Mouse (Mus musculus) hindbrain, embryonic 10.5 days (tissue): Measurements from ENCODE around the gene Pcca. TPM values are rescaled to one million over a fixed set of nuclear protein-coding genes. Genes with fewer than 3 reads are reported as not detected.

Source experiments
- DNase-seq: peaks from one replicate; pipeline ENCODE4 v3.0.0-alpha.2; 2017; ENCODE audit warnings: low spot score
- H3K27ac ChIP-seq: fragments of 300-500 bp; sonication (generic); 2 replicates; pipeline ENCODE4 v1.5.1; 2016; ENCODE audit warnings: mild to moderate bottlenecking, moderate library complexity
- H3K27me3 ChIP-seq: fragments of 300-500 bp; sonication (generic); 2 replicates; pipeline ENCODE4 v1.6.1; 2016; ENCODE audit warnings: mild to moderate bottlenecking; ENCODE audit not compliant: poor library complexity, insufficient read depth, severe bottlenecking
- H3K36me3 ChIP-seq: fragments of 300-500 bp; sonication (generic); 2 replicates; pipeline ENCODE4 v1.6.1; 2016; ENCODE audit warnings: mild to moderate bottlenecking, moderate library complexity
- H3K4me1 ChIP-seq: fragments of 300-500 bp; sonication (generic); replicated peaks from 2 replicates; pipeline ENCODE4 v1.6.1; 2016; ENCODE audit warnings: mild to moderate bottlenecking
- H3K4me3 ChIP-seq: fragments of 300-500 bp; sonication (generic); 2 replicates; pipeline ENCODE4 v1.5.1; 2016; ENCODE audit warnings: mild to moderate bottlenecking, moderate library complexity
- H3K9me3 ChIP-seq: fragments of 300-500 bp; sonication (generic); 2 replicates; pipeline ENCODE4 v1.6.1; 2016; ENCODE audit warnings: mild to moderate bottlenecking, moderate library complexity
- WGBS: fragments of 180-500 bp; shearing (Covaris S2); methylation state at CpG from one replicate; pipeline ENCODE4 v1.1.7; 2016; 5-methylcytosine and 5-hydroxymethylcytosine counted together
- polyA plus RNA-seq: library from polyadenylated mRNA; unstranded; fragments of >200 nt; fragmentation: Nextera tagmentation; extraction: Ambion mirVana; gene quantifications from 2 replicates; pipeline ENCODE4 v1.2.1, GENCODE M21; 2016

Gene Pcca
- polyA plus RNA-seq, 1 experiment from 2014 or later: 25.6 TPM

- WGBS: 69% methylated on average over 2 of the region's 2 CpGs
- no peak for DNase-seq
- Histone ChIP-seq H3K27me3 (no peaks in the 10 kb centered on the region), H3K27ac (no peak overlapping the region), H3K4me3 (no peak overlapping the region), H3K9me3 (no peaks in the 10 kb centered on the region), H3K36me3 (no peaks in the 10 kb centered on the region), H3K4me1 (no peaks in the 10 kb centered on the region)
Measured at GRCm38 (mm10) chr14:122788199-122788598, 254.1 kb downstream of the Pcca start.

- no peak for DNase-seq
- H3K4me1 ChIP-seq: 0 out of 2 replicates have a peak, but pooled peaks cover 4% of the 10 kb centered on the region
Measured at GRCm38 (mm10) chr14:122790111-122790510, 256.0 kb downstream of the Pcca start.

GRCm38 (mm10) chr14:122793368-122793767, 259.2 kb downstream of the Pcca start:
- Histone ChIP-seq H3K27me3 (no peaks in the 10 kb centered on the region), H3K4me3 (no peak overlapping the region), H3K36me3 (no peaks in the 10 kb centered on the region), H3K27ac (no peak overlapping the region), H3K4me1 (0 out of 2 replicates have a peak, but pooled peaks cover 10% of the 10 kb centered on the region), H3K9me3 (no peaks in the 10 kb centered on the region)
- no peak for DNase-seq
- 89% methylated on average over 4 of the region's 4 CpGs for WGBS

More at GRCm38 (mm10) chr14:122790111-122790510, 256.0 kb downstream of the Pcca start:
- H3K27me3 ChIP-seq: no peaks in the 10 kb centered on the region
- WGBS: 82% methylated on average over 7 of the region's 7 CpGs
- H3K9me3 ChIP-seq: no peaks in the 10 kb centered on the region
- no peak overlapping the region for H3K27ac ChIP-seq
- H3K4me3 ChIP-seq: no peak overlapping the region
- no peaks in the 10 kb centered on the region for H3K36me3 ChIP-seq

- H3K9me3 ChIP-seq: no peaks in the 10 kb centered on the region
- no peaks in the 10 kb centered on the region for H3K36me3 ChIP-seq
- H3K27me3 ChIP-seq: no peaks in the 10 kb centered on the region
- H3K4me1 ChIP-seq: 0 out of 2 replicates have a peak, but pooled peaks cover 8% of the 10 kb centered on the region
- DNase-seq: no peak
- 85% methylated on average over 4 of the region's 4 CpGs for WGBS
- H3K4me3 ChIP-seq: no peak overlapping the region
- no peak overlapping the region for H3K27ac ChIP-seq
Measured at GRCm38 (mm10) chr14:122800296-122800695, 266.2 kb downstream of the Pcca start.

GRCm38 (mm10) chr14:122821002-122821401, 286.9 kb downstream of the Pcca start:
- Histone ChIP-seq H3K27ac (no peak overlapping the region), H3K27me3 (no peaks in the 10 kb centered on the region), H3K9me3 (no peaks in the 10 kb centered on the region), H3K36me3 (no peaks in the 10 kb centered on the region), H3K4me3 (no peak overlapping the region), H3K4me1 (no peaks in the 10 kb centered on the region)
- 86% methylated on average over 3 of the region's 3 CpGs for WGBS
- DNase-seq: no peak

- Histone ChIP-seq H3K36me3 (no peaks in the 10 kb centered on the region), H3K4me1 (no peaks in the 10 kb centered on the region), H3K4me3 (no peak overlapping the region), H3K27ac (no peak overlapping the region), H3K9me3 (no peaks in the 10 kb centered on the region), H3K27me3 (no peaks in the 10 kb centered on the region)
- 68% methylated on average over 2 of the region's 2 CpGs for WGBS
- no peak for DNase-seq
Measured at GRCm38 (mm10) chr14:122823791-122824190, 289.7 kb downstream of the Pcca start.

- H3K4me1 ChIP-seq: no peaks in the 10 kb centered on the region
- 96% methylated on average over 2 of the region's 2 CpGs for WGBS
Measured at GRCm38 (mm10) chr14:122825464-122825863, 291.3 kb downstream of the Pcca start.

GRCm38 (mm10) chr14:122830433-122830832, 296.3 kb downstream of the Pcca start:
- H3K27ac ChIP-seq: no peak overlapping the region
- H3K9me3 ChIP-seq: peaks cover 4% of the 10 kb centered on the region; the same call in 1 of the 2 replicates
- no peaks in the 10 kb centered on the region for H3K27me3 ChIP-seq
- no peaks in the 10 kb centered on the region for H3K36me3 ChIP-seq
- DNase-seq: no peak
- WGBS: 93% methylated on average over 1 of the region's 1 CpGs
- H3K4me1 ChIP-seq: no peaks in the 10 kb centered on the region
- no peak overlapping the region for H3K4me3 ChIP-seq

More at GRCm38 (mm10) chr14:122825464-122825863, 291.3 kb downstream of the Pcca start:
- no peaks in the 10 kb centered on the region for H3K9me3 ChIP-seq
- H3K36me3 ChIP-seq: no peaks in the 10 kb centered on the region
- no peaks in the 10 kb centered on the region for H3K27me3 ChIP-seq
- no peak overlapping the region for H3K27ac ChIP-seq
- H3K4me3 ChIP-seq: no peak overlapping the region
- DNase-seq: no peak

GRCm38 (mm10) chr14:122833666-122834065, 299.5 kb downstream of the Pcca start:
- 91% methylated on average over 3 of the region's 3 CpGs for WGBS
- Histone ChIP-seq H3K4me1 (peaks cover 14% of the 10 kb centered on the region), H3K27me3 (no peaks in the 10 kb centered on the region), H3K4me3 (no peak overlapping the region), H3K36me3 (no peaks in the 10 kb centered on the region), H3K27ac (no peak overlapping the region), H3K9me3 (peaks cover 4% of the 10 kb centered on the region; the same call in 1 of the 2 replicates)
- no peak for DNase-seq

GRCm38 (mm10) chr14:122834753-122835152, 300.6 kb downstream of the Pcca start:
- Histone ChIP-seq H3K36me3 (no peaks in the 10 kb centered on the region), H3K4me1 (peaks cover 14% of the 10 kb centered on the region), H3K27ac (no peak overlapping the region), H3K4me3 (no peak overlapping the region), H3K9me3 (peaks cover 4% of the 10 kb centered on the region; the same call in 1 of the 2 replicates), H3K27me3 (no peaks in the 10 kb centered on the region)
- WGBS: 90% methylated on average over 1 of the region's 1 CpGs
- no peak for DNase-seq

- peaks cover 4% of the 10 kb centered on the region; the same call in 1 of the 2 replicates for H3K9me3 ChIP-seq
- peak overlapping the region; percentile 41; the same call in 1 of the 2 replicates for H3K27ac ChIP-seq
- no peak for DNase-seq
- 59% methylated on average over 7 of the region's 7 CpGs for WGBS
- H3K4me3 ChIP-seq: no peak overlapping the region
- no peaks in the 10 kb centered on the region for H3K36me3 ChIP-seq
- no peaks in the 10 kb centered on the region for H3K27me3 ChIP-seq
- peaks cover 14% of the 10 kb centered on the region for H3K4me1 ChIP-seq
Measured at GRCm38 (mm10) chr14:122835487-122836190, 301.5 kb downstream of the Pcca start.

- 21% methylated on average over 4 of the region's 4 CpGs for WGBS
Measured at GRCm38 (mm10) chr14:122836221-122836620, 302.1 kb downstream of the Pcca start.

GRCm38 (mm10) chr14:122837018-122837417, 302.9 kb downstream of the Pcca start:
- Histone ChIP-seq H3K36me3 (no peaks in the 10 kb centered on the region), H3K9me3 (no peaks in the 10 kb centered on the region), H3K27ac (0 out of 2 replicates have a peak overlapping the region, but pooled peaks have one; percentile 50), H3K27me3 (no peaks in the 10 kb centered on the region), H3K4me3 (no peak overlapping the region), H3K4me1 (peaks cover 14% of the 10 kb centered on the region)
- 76% methylated on average over 2 of the region's 2 CpGs for WGBS
- no peak for DNase-seq

More at GRCm38 (mm10) chr14:122836221-122836620, 302.1 kb downstream of the Pcca start:
- peaks cover 2% of the 10 kb centered on the region; the same call in 1 of the 2 replicates for H3K9me3 ChIP-seq
- peak; percentile 34 for DNase-seq
- H3K36me3 ChIP-seq: no peaks in the 10 kb centered on the region
- H3K4me1 ChIP-seq: peaks cover 14% of the 10 kb centered on the region
- peak overlapping the region; percentile 41; the same call in 1 of the 2 replicates for H3K27ac ChIP-seq
- H3K27me3 ChIP-seq: no peaks in the 10 kb centered on the region
- H3K4me3 ChIP-seq: no peak overlapping the region
